Mouse (Mus musculus) megakaryocyte, embryonic 14.5 days (primary cell): ENCODE measurements around the gene Cry2.

ENCODE experiments used
- FLI1 ChIP-seq: IDR thresholded peaks from 2 replicates; pipeline ENCODE4 v1.6.1; 2012; ENCODE audit warnings: low read length, inconsistent platforms, mixed read lengths
- GATA1 ChIP-seq: IDR thresholded peaks from 3 replicates; pipeline ENCODE4 v1.6.1; 2012; ENCODE audit warnings: mixed read lengths, low read length, inconsistent platforms, borderline replicate concordance

GRCm38 (mm10) chr2:92402591-92403326 is 31.1 kb downstream of the Cry2 start:
- TF ChIP-seq GATA1 = no peak
- no peak for TF ChIP-seq FLI1
